Mouse (Mus musculus) cerebellum, adult 2 months (tissue): ENCODE results near the gene C3.

Experiments used
- CTCF ChIP-seq: fragments of 200-500 bp; IDR thresholded peaks from 2 replicates; pipeline ENCODE4 v1.5.1; 2011; ENCODE audit warnings: low read depth, mild to moderate bottlenecking, control low read depth, low read length, moderate library complexity, borderline replicate concordance; ENCODE audit not compliant: insufficient read depth
- POLR2A ChIP-seq: fragments of 200-500 bp; IDR thresholded peaks from 2 replicates; pipeline ENCODE4 v1.6.1; 2011; ENCODE audit warnings: low read length, control low read depth, borderline replicate concordance; ENCODE audit not compliant: insufficient read depth

GRCm38 (mm10) chr17:57249186-57250181 lies 21.5 kb upstream of the C3 start, which contains the start of gene Trip10:
- TF ChIP-seq CTCF (no peak), POLR2A (no peak)
